Mouse (Mus musculus) cortical plate, adult 2 months (tissue): Measurements from ENCODE around the gene Smyd1.
A peak's percentile ranks its signal among the peaks of the same experiment; 100 is the strongest.

Experiments
- CTCF ChIP-seq: fragments of 200-500 bp; IDR thresholded peaks from 2 replicates; pipeline ENCODE4 v1.5.1; 2011; ENCODE audit warnings: mild to moderate bottlenecking, control low read depth, low read length; ENCODE audit not compliant: insufficient read depth; ENCODE audit errors: extremely low read depth
- POLR2A ChIP-seq: fragments of 200-500 bp; IDR thresholded peaks from 2 replicates; pipeline ENCODE4 v1.6.1; 2011; ENCODE audit warnings: mild to moderate bottlenecking, low read length, control low read depth; ENCODE audit not compliant: insufficient read depth; ENCODE audit errors: extremely low read depth

GRCm38 (mm10) chr6:71298751-71299150 lies 23.3 kb downstream of the Smyd1 start:
- TF ChIP-seq CTCF (peak; percentile 26; the same call in 1 of the 2 replicates), POLR2A (no peak)
